ENCODE assay signal across 8 mouse cellular contexts in genomic region chr11:62495276-62495801, GRCm38 (mm10). TPM values are rescaled to one million over a fixed set of nuclear protein-coding genes. Genes with fewer than 3 reads are reported as not detected.
DNase-seq lines count a peak whose midpoint lies in the region; ATAC-seq and TF ChIP-seq lines count a peak whose summit lies in the region.

No protein-coding gene starts in this region.

- H3K9me3 ChIP-seq in midbrain, embryonic 13.5 days: no peaks in the 10 kb centered on the region
- no peaks in the 10 kb centered on the region for H3K9me3 ChIP-seq in midbrain, postnatal 0 days (ENCODE audit: low read length)
- no peaks in the 10 kb centered on the region for H3K9me3 ChIP-seq in heart, embryonic 15.5 days (replicated peaks)

- no peak overlapping the region for H3K27ac ChIP-seq in midbrain, embryonic 13.5 days
- no peak overlapping the region for H3K27ac ChIP-seq in midbrain, postnatal 0 days (ENCODE audit: low read depth, low read length)
- H3K27ac ChIP-seq in heart, embryonic 15.5 days: peak overlapping the region; percentile 81

- no peak for TF ChIP-seq CTCF in midbrain, postnatal 0 days (IDR thresholded peaks at IDR 0.05)

- ATAC-seq in midbrain, embryonic 13.5 days: no peak
- ATAC-seq in midbrain, postnatal 0 days (ENCODE audit: low FRiP score): no peak
- ATAC-seq in heart, embryonic 15.5 days (replicated peaks; ENCODE audit: insufficient number of reproducible peaks, insufficient read depth, low FRiP score, low read depth): 0 out of 2 replicates have a peak, but pooled peaks have one; percentile 47

- 26% methylated on average over 10 of the region's 10 CpGs for WGBS in midbrain, embryonic 13.5 days
- 44% methylated on average over 10 of the region's 10 CpGs for WGBS in midbrain, postnatal 0 days
- WGBS in heart, embryonic 15.5 days: 36% methylated on average over 9 of the region's 10 CpGs

- no peak overlapping the region for H3K4me3 ChIP-seq in midbrain, embryonic 13.5 days (replicated peaks)
- H3K4me3 ChIP-seq in midbrain, postnatal 0 days (ENCODE audit: low read depth, low read length): no peak overlapping the region
- no peak overlapping the region for H3K4me3 ChIP-seq in heart, embryonic 15.5 days

- H3K4me2 ChIP-seq in midbrain, embryonic 13.5 days (replicated peaks): no peak overlapping the region
- H3K4me2 ChIP-seq in midbrain, postnatal 0 days (ENCODE audit: low read depth, low read length, poor library complexity, severe bottlenecking): no peak overlapping the region
- no peak overlapping the region for H3K4me2 ChIP-seq in heart, embryonic 15.5 days

- no peaks in the 10 kb centered on the region for H3K36me3 ChIP-seq in midbrain, embryonic 13.5 days
- H3K36me3 ChIP-seq in midbrain, postnatal 0 days (ENCODE audit: insufficient read depth, low read length): no peaks in the 10 kb centered on the region
- no peaks in the 10 kb centered on the region for H3K36me3 ChIP-seq in heart, embryonic 15.5 days

- H3K27me3 ChIP-seq in midbrain, embryonic 13.5 days: no peaks in the 10 kb centered on the region
- no peaks in the 10 kb centered on the region for H3K27me3 ChIP-seq in midbrain, postnatal 0 days (ENCODE audit: insufficient read depth, low read length)
- H3K27me3 ChIP-seq in heart, embryonic 15.5 days: no peaks in the 10 kb centered on the region

- H3K4me1 ChIP-seq in midbrain, embryonic 13.5 days (replicated peaks): peaks cover 7% of the 10 kb centered on the region; the same call in 1 of the 2 replicates
- no peaks in the 10 kb centered on the region for H3K4me1 ChIP-seq in midbrain, postnatal 0 days (ENCODE audit: insufficient read depth, low read length)
- peaks cover 19% of the 10 kb centered on the region for H3K4me1 ChIP-seq in heart, embryonic 15.5 days (replicated peaks)

- 0 out of 2 replicates have a peak overlapping the region, but pooled peaks have one; percentile 10 for H3K9ac ChIP-seq in midbrain, embryonic 13.5 days (replicated peaks)
- H3K9ac ChIP-seq in midbrain, postnatal 0 days (replicated peaks; ENCODE audit: low read length, poor library complexity, severe bottlenecking): no peak overlapping the region
- H3K9ac ChIP-seq in heart, embryonic 15.5 days: no peak overlapping the region

- DNase-seq in midbrain, postnatal 0 days (ENCODE audit: low spot score): no peak
- peak; percentile 58 for DNase-seq in embryo, embryonic 10.5 days (ENCODE audit: low spot score)
- peak; percentile 54 to 68 for DNase-seq in kidney, postnatal 36 days
- DNase-seq in ovary, adult 18-20 months (ENCODE audit: low spot score): peak; percentile 43
- DNase-seq in left cerebral cortex, adult 9 months (ENCODE audit: low spot score in 2 of 2): no peak
- no peak for DNase-seq in left cerebral cortex, adult 11 months (ENCODE audit: low spot score)

RNA-seq across cellular contexts. Expression of gene Ncor1, which starts 37.0 kb away (rescaled TPM):
- 150 and 174 TPM in 2 replicates for polyA plus RNA-seq in midbrain, embryonic 13.5 days (2015; fragmentation: Nextera tagmentation; extraction: Ambion mirVana)
- 128 and 135 TPM in 2 replicates for total RNA-seq in midbrain, postnatal 0 days (2014; rRNA removed)
- 131 and 152 TPM in 2 replicates for polyA plus RNA-seq in midbrain, postnatal 0 days (2015; fragmentation: Nextera tagmentation; extraction: Ambion mirVana)
- polyA plus RNA-seq in heart, embryonic 15.5 days (2015; fragmentation: Nextera tagmentation; extraction: Ambion mirVana): 112 and 113 TPM in 2 replicates

RNA-seq across cellular contexts. Expression of gene Pigl, which starts 37.1 kb away (rescaled TPM):
- 9.1 and 9.2 TPM in 2 replicates for polyA plus RNA-seq in midbrain, embryonic 13.5 days (2015; fragmentation: Nextera tagmentation; extraction: Ambion mirVana)
- total RNA-seq in midbrain, postnatal 0 days (2014; rRNA removed): 6.7 and 7.5 TPM in 2 replicates
- 8.0 and 8.2 TPM in 2 replicates for polyA plus RNA-seq in midbrain, postnatal 0 days (2015; fragmentation: Nextera tagmentation; extraction: Ambion mirVana)
- 5.1 and 7.2 TPM in 2 replicates for polyA plus RNA-seq in heart, embryonic 15.5 days (2015; fragmentation: Nextera tagmentation; extraction: Ambion mirVana)

RNA-seq across cellular contexts. Expression of gene Cenpv, which starts 43.7 kb away (rescaled TPM):
- 52.8 and 65.6 TPM in 2 replicates for polyA plus RNA-seq in midbrain, embryonic 13.5 days (2015; fragmentation: Nextera tagmentation; extraction: Ambion mirVana)
- total RNA-seq in midbrain, postnatal 0 days (2014; rRNA removed): 58.0 and 63.2 TPM in 2 replicates
- 30.1 and 32.9 TPM in 2 replicates for polyA plus RNA-seq in midbrain, postnatal 0 days (2015; fragmentation: Nextera tagmentation; extraction: Ambion mirVana)
- 17.1 and 22.1 TPM in 2 replicates for polyA plus RNA-seq in heart, embryonic 15.5 days (2015; fragmentation: Nextera tagmentation; extraction: Ambion mirVana)

RNA-seq across cellular contexts. Expression of gene Ubb, which starts 55.6 kb away (rescaled TPM):
- 4,691 and 4,901 TPM in 2 replicates for polyA plus RNA-seq in midbrain, embryonic 13.5 days (2015; fragmentation: Nextera tagmentation; extraction: Ambion mirVana)
- 1,443 and 2,095 TPM in 2 replicates for total RNA-seq in midbrain, postnatal 0 days (2014; rRNA removed)
- polyA plus RNA-seq in midbrain, postnatal 0 days (2015; fragmentation: Nextera tagmentation; extraction: Ambion mirVana): 4,479 and 4,841 TPM in 2 replicates
- 2,445 and 2,567 TPM in 2 replicates for polyA plus RNA-seq in heart, embryonic 15.5 days (2015; fragmentation: Nextera tagmentation; extraction: Ambion mirVana)

Comparison
In these comparisons a context has a peak if more than half of its experiments do, and no peak if none do; other contexts are left out.
1. DNase-seq: peak in embryo, embryonic 10.5 days (single experiment), kidney, postnatal 36 days (2 of 2) and ovary, adult 18-20 months (single experiment); none in midbrain, postnatal 0 days (single experiment), left cerebral cortex, adult 9 months (0 of 2) and left cerebral cortex, adult 11 months (single experiment).